Mouse (Mus musculus) embryonic facial prominence, embryonic 14.5 days (tissue): ENCODE results near the gene Shcbp1l. TPM values are rescaled to one million over a fixed set of nuclear protein-coding genes. Genes with fewer than 3 reads are reported as not detected.

Experiments
- ATAC-seq: fragments of 200-750 bp; cut with Nextera tagmentation; 2 replicates; pipeline ENCODE4 v1.8.0; 2017; ENCODE audit warnings: low read depth, moderate number of reproducible peaks, moderate TSS enrichment
- DNase-seq: peaks from one replicate; pipeline ENCODE4 v3.0.0-alpha.2; 2015; ENCODE audit warnings: low spot score
- H3K27ac ChIP-seq: fragments of 300-500 bp; sonication (generic); replicated peaks from 2 replicates; pipeline ENCODE4 v1.5.1; 2014; ENCODE audit warnings: low read depth, mild to moderate bottlenecking, low read length, moderate library complexity
- H3K27me3 ChIP-seq: fragments of 300-500 bp; sonication (generic); replicated peaks from 2 replicates; pipeline ENCODE4 v1.6.1; 2014; ENCODE audit warnings: low read length; ENCODE audit not compliant: control insufficient read depth, insufficient read depth
- H3K36me3 ChIP-seq: fragments of 300-500 bp; sonication (generic); 2 replicates; pipeline ENCODE4 v1.6.1; 2014; ENCODE audit warnings: low read length, mixed read lengths; ENCODE audit not compliant: control insufficient read depth, insufficient read depth
- H3K4me1 ChIP-seq: fragments of 300-500 bp; sonication (generic); 2 replicates; pipeline ENCODE4 v1.6.1; 2014; ENCODE audit warnings: antibody characterized with exemption, low read length; ENCODE audit not compliant: control insufficient read depth, insufficient read depth
- H3K4me2 ChIP-seq: fragments of 300-500 bp; sonication (generic); 2 replicates; pipeline ENCODE4 v1.6.1; 2014; ENCODE audit warnings: low read depth, mild to moderate bottlenecking, low read length, moderate library complexity, mixed read lengths
- H3K4me3 ChIP-seq: fragments of 300-500 bp; sonication (generic); 2 replicates; pipeline ENCODE4 v1.5.1; 2014; ENCODE audit warnings: low read depth, mild to moderate bottlenecking, low read length
- H3K9ac ChIP-seq: fragments of 300-500 bp; sonication (generic); 2 replicates; pipeline ENCODE4 v1.6.1; 2014; ENCODE audit warnings: low read depth, mild to moderate bottlenecking, low read length, moderate library complexity, mixed read lengths
- H3K9me3 ChIP-seq: fragments of 300-500 bp; sonication (generic); 2 replicates; pipeline ENCODE4 v1.6.1; 2016; ENCODE audit warnings: low read length; ENCODE audit not compliant: control insufficient read depth
- WGBS: fragments of 180-500 bp; shearing (Covaris S2); extraction: QIAGEN DNeasy Blood & Tissue Kit; methylation state at CpG from one replicate; pipeline ENCODE4 v1.1.7; 2014; 5-methylcytosine and 5-hydroxymethylcytosine counted together
- polyA plus RNA-seq: library from polyadenylated mRNA; unstranded; fragments of >200 nt; fragmentation: Nextera tagmentation; extraction: Ambion mirVana; gene quantifications from 2 replicates; pipeline ENCODE4 v1.2.1, GENCODE M21; 2014

Shcbp1l gene
- polyA plus RNA-seq, 1 experiment from 2014 or later, result 0.21 TPM

GRCm38 (mm10) chr1:153496030-153496429 is 71.1 kb downstream of the Shcbp1l start:
- WGBS, result 77% methylated on average over 3 of the region's 3 CpGs
- no peaks in the 10 kb centered on the region for H3K36me3 ChIP-seq
- H3K27me3 ChIP-seq, result no peaks in the 10 kb centered on the region
- ATAC-seq (no peak), DNase-seq (no peak)
- H3K9ac ChIP-seq, result no peak overlapping the region
- no peaks in the 10 kb centered on the region for H3K9me3 ChIP-seq
- H3K4me1 ChIP-seq, result no peaks in the 10 kb centered on the region
- no peak overlapping the region for H3K27ac ChIP-seq
- no peak overlapping the region for H3K4me2 ChIP-seq
- no peak overlapping the region for H3K4me3 ChIP-seq

GRCm38 (mm10) chr1:153500030-153500429 is 75.1 kb downstream of the Shcbp1l start:
- H3K4me3 ChIP-seq, result no peak overlapping the region
- DNase-seq, result no peak
- ATAC-seq, result no peak
- H3K9ac ChIP-seq, result no peak overlapping the region
- 83% methylated on average over 9 of the region's 9 CpGs for WGBS
- H3K4me2 ChIP-seq, result no peak overlapping the region
- no peak overlapping the region for H3K27ac ChIP-seq
- no peaks in the 10 kb centered on the region for H3K36me3 ChIP-seq
- no peaks in the 10 kb centered on the region for H3K4me1 ChIP-seq
- H3K27me3 ChIP-seq, result no peaks in the 10 kb centered on the region
- H3K9me3 ChIP-seq, result no peaks in the 10 kb centered on the region

- H3K4me2 ChIP-seq, result no peak overlapping the region
These were observed 76.8 kb downstream of the Shcbp1l start for GRCm38 (mm10) chr1:153501644-153502321.

More at GRCm38 (mm10) chr1:153501644-153502321, 76.8 kb downstream of the Shcbp1l start:
- DNase-seq (no peak), ATAC-seq (no peak)
- no peaks in the 10 kb centered on the region for H3K27me3 ChIP-seq
- H3K9ac ChIP-seq, result no peak overlapping the region
- no peak overlapping the region for H3K4me3 ChIP-seq
- H3K9me3 ChIP-seq, result no peaks in the 10 kb centered on the region
- WGBS, result 28% methylated on average over 5 of the region's 5 CpGs
- H3K36me3 ChIP-seq, result no peaks in the 10 kb centered on the region
- H3K4me1 ChIP-seq, result no peaks in the 10 kb centered on the region
- 0 out of 2 replicates have a peak overlapping the region, but pooled peaks have one; percentile 28 for H3K27ac ChIP-seq

Other genes with a start within 250 kb of the Shcbp1l start
- gene Lamc2, start 238.7 kb upstream of the Shcbp1l start, polyA plus RNA-seq, result 10.7 and 12.4 TPM in 2 replicates
- gene Lamc1, start 92.4 kb upstream of the Shcbp1l start, polyA plus RNA-seq, result 87.8 and 98.5 TPM in 2 replicates
- gene Dhx9, start 62.5 kb downstream of the Shcbp1l start, polyA plus RNA-seq, result 22.6 and 25.5 TPM in 2 replicates
- gene Npl, start 124.9 kb downstream of the Shcbp1l start, polyA plus RNA-seq, result 14.9 and 15.4 TPM in 2 replicates
- 1.3 and 1.4 TPM in 2 replicates for gene Rgs8, start 227.9 kb downstream of the Shcbp1l start, polyA plus RNA-seq